Mouse (Mus musculus) mouse trophoblast stem cell (cell line): ENCODE data around the gene Sgsm3.

Source experiments
- in situ Hi-C, 2 experiments: fragments of 300-500 bp; cut with MseI, MboI; formaldehyde crosslinking; loops; 2 replicates in 1 of 2; 3 replicates in 1 of 2; pipeline ENCODE4 v1.15.1; 2025

Gene Sgsm3

DNA sequence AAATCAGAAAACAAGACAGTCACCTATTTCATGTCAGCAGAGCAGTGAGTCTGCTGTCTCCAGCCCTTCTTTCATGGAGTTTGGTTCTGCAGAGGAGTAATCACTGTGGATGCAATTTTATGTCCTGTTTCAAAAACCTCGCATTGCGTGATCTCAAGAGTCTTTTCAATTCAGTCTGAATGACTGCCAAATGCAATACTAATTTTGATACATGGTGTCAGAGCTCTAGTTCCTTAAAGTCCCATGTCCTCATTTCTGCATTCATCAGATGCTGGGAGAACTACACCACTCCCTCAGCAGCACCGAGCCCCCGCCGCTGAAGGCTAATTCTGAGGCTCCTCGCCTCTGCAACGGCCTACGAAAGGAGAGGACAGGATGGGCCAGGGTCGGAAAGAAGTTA lies 46.3 kb downstream of the Sgsm3 start:
- in situ Hi-C loops: no loop called here

DNA sequence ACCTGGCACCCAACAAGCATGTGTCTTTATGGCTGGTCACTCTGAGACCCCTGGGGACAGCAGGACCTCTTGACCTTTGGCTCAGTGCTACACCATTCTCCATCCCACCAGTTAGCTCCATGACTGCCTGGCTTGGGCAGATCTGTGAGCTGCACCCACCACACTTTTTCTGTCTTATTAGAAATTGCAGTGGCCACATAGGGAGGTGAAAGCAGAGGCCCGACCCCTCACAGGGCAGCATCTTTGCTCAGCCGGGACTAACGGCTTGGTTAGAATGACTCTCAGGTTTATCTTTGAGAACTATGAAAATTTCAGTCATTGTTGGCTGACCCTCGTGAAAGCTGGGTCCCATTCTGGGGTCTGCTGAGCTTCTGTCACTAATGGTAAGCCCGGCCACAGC lies 49.3 kb downstream of the Sgsm3 start:
- in situ Hi-C loops: no loop called here

DNA sequence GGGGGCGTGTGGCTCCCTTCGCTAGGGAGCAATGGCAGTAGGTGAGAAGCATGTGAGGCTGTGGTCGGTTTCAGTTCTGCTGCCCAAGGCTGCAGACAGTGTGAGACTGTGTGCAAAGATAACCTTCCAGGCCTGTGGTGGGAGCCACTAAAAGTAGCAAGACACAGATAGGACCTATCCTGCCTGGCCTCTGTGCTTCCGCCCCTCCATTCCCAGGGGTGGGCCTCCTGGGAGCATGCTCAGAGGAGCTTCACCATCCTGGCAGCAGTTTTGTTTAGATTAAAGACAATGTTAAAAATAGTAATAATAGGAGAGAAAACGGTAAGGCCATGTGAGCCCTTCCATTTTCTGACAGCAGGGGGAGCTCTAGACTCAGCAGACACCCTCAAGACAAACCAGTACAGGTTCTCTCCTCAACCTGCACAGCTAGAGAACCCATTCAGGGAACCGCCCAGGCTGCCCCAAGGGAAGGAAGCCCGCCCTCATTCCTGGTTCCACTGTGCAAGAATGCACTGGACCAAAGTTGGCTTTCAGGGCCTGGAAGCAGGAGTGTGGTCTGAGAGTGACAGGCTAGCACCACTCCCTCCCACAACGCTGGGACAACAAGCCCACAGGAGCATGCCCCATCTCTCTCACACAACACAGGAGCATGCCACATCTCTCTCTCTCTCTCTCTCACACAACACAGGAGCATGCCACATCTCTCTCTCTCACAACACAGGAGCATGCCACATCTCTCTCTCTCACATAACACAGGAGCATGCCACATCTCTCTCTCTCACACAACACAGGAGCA lies 50.0 kb downstream of the Sgsm3 start:
- in situ Hi-C loops: no loop called here

DNA sequence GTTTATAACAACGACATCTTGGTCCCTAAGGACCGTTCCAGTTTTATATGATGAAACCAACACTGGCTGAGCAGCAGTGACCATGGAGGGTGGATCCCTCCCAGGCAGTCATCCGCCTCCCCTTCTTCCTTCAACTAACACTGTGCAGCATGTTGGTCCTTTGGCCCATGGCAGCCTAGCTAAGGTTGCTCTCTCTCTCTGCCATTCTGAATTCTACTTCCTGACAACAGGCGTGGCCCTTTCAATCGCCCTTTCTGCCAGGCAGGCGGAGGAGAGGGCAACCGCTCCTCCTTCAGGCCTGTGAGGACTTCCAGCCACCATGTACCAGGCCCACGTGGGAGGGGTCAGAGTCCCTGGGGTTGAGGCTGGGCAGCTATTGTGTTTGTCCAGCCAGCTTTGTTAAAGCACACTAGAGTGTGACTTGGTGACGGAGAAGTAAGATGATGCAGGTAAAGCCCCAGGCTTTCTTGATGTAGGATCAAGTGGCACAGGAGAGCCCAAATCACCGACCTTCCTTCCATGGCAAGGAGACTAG lies 53.4 kb downstream of the Sgsm3 start:
- in situ Hi-C loops: no loop called here

GRCm38 (mm10) chr15:81031611-81032010 lies 54.0 kb downstream of the Sgsm3 start:
- in situ Hi-C loops: no loop called here

DNA sequence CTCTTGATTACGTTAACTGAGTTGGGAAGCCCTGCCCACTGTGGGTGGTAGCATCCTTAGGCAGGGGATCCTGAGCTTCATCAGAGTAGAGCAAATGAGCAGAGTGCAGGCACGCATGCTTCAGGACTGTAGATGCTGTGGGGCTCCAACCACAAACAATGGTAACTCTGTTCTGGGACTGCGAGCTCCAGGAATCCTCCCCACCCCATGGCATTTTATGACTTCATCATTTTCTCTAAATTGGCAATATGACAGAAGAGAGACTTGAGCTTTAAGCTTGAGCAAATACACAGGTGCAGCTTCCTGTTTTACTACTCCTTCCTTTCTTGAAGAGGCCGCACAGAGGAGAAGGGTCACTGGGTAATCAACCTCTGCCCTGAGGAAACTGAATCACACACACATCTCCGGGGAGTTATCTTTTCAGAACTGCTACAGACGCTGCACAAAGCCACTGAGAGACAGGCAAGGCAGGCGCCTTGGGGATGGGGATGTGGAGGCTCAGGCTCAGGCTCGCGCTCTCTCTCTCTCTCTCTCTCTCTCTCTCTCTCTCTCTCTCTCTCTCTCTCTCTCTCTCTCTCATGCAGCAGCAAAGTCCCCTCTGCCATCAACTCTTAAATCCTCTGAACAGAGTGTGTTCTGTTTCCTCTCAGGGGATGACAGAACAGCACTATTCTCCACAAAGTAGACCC lies 55.5 kb downstream of the Sgsm3 start:
- in situ Hi-C loops: no loop called here

GRCm38 (mm10) chr15:81034119-81034518 lies 56.6 kb downstream of the Sgsm3 start:
- in situ Hi-C loops: no loop called here

DNA sequence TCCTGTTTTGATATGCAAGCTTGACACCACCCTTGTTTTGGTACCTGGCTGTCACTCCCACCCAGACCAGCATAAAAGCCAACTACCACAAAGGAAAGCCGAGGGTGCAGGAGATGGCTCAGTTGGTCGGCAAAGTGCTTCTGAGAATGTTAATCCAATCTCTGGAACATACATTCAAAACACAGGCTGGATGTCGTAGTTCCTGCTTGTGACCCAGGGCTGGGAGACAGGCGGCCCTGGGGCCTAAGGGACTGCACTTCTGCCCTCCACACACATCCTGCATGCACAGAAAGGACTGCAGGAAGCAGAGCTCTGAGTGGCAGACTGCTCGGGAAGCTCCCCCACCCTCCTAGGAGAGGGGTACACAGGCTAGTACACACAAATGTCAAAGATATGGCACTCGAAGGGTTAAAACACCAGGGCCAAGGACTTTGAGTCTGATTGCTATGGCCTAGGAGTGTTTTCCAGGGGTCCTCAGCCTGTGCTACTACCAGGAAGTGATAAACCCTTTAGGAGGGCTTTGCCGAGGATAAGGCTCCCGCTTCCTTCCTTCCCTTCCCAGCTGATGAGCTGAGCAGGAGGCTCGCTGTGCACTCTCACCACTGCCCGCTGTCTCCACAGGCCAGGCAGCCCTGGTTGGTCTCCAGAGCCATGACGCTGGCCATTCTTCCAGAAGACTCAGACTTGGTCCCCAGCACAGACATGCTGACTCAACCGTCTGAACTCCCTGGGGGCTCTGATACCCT lies 58.0 kb downstream of the Sgsm3 start:
- in situ Hi-C loops: no loop called here

GRCm38 (mm10) chr15:81038419-81038818 lies 60.9 kb downstream of the Sgsm3 start:
- in situ Hi-C loops: no loop called here

GRCm38 (mm10) chr15:81041767-81042166 lies 64.2 kb downstream of the Sgsm3 start:
- in situ Hi-C loops: no loop called here

DNA sequence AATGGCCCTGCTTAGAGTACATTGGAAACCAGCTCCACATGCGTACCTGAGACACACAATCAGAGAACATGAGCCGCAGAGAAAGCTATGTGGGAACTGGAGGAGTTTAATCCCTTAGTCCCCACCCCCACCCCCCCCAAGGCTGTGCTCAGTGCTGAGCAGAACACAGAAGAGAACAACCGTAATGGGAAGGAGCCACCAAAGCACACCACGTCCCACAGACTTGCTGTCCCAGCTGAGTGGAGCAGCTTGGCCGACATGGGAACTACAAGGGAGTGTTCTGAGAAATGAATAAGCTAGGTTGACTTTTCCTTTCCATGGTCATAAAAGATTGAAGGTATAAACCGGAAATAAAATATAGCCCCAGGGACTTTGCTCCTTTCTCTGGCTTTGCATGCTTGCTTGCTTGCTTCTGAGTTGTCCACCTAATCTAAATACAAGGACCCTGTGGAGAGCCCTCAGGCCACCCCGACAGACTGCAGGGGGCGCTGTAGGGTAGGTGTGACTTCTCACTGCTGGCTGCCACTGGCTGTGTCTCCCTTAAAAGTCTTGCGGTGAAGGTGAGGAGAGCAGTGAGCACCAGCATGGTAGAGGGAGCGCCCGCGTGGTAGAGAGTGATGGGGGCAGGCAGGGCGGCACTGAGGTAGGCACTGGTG lies 64.8 kb downstream of the Sgsm3 start:
- in situ Hi-C loops: no loop called here

GRCm38 (mm10) chr15:81044446-81044845 lies 66.9 kb downstream of the Sgsm3 start:
- in situ Hi-C loops: no loop called here

DNA sequence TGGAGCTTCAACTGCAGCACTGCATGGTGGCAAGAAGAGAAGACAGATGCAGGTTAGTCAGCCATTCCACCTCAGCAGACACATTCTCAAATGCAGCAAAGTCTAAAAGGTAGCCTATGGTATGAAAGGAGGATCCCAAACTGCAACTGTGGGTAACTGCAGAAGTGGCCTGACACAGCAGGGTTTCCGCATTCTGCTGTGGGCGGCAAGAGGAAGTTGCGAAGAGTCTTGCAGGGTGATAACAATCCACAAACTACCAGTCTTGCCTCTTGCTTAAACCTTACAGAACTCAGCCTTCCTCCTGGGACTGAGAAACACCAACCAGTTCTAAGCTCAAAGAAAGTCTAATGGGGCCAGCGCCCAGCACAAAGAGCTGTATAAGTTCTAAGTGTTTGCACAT lies 67.8 kb downstream of the Sgsm3 start:
- in situ Hi-C loops: no loop called here

DNA sequence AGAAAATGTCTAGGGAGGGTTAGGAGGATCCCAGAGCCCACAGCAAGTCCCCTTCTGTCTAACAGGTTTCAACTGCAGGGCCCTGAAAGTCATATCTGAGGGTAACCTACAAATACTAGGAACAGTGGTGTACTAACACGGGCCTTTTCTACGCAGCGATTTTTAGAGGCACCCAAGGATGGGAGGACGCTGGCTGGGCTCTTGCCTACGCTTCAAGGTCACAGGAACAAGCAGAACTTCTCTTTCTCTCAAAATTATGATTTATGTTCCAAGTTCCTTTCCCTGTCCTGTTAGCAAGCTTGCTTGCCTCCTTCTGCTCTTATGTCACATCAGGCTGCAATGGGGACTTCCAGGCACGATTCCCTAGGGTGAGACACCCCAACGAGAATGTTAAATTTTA lies 68.5 kb downstream of the Sgsm3 start:
- in situ Hi-C loops: no loop called here

DNA sequence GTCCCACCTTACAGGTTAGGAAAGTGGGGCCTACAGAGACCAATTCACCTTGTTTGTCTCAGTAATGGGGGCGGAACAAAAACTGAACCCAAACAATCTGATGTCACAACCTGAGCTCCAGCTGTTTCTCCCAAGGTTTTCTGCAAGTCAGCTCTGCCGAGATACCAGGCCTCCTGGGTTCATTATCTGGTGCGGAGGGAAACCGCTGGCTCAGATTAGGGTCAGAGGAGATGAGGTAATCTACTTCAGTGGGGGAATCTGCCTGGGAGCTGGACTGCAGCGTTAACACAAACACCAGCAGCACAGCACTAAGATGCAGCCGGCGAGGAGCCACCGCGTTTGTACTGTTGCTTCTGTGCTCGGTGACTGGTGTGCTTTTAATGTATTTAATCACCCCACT lies 69.9 kb downstream of the Sgsm3 start:
- in situ Hi-C loops: no loop called here

DNA sequence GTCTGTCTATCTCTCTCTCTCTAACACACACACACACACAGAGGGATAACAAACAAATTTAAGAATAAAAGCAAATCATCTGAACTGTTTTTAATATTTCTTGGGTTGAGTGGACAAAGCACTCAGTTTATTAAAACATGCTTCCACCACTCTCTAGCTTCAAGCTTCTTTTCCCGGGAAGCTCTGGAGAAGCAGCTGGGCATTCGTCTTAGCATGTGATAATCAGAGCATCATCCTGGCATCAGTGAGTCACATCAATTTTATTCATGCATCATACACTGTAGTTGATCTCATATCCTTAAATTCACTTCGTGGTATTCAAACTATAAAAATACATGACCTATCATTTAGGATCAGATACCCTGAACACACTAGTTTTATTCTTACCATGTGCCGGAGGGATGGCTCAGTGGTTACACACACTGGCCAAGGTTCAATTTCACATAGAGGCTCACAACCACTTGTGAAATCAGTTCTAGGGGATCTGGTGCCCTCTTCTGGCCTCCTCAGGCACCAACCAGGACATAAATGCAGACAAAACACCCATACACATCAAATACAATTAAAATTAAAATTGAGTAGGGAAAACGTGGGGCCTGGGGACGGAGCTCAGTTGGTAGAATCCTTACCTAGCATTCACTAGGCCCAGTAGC lies 72.0 kb downstream of the Sgsm3 start:
- in situ Hi-C loops: no loop called here

- in situ Hi-C loops: no loop called here
Observed at GRCm38 (mm10) chr15:81050488-81050887, 72.9 kb downstream of the Sgsm3 start.

DNA sequence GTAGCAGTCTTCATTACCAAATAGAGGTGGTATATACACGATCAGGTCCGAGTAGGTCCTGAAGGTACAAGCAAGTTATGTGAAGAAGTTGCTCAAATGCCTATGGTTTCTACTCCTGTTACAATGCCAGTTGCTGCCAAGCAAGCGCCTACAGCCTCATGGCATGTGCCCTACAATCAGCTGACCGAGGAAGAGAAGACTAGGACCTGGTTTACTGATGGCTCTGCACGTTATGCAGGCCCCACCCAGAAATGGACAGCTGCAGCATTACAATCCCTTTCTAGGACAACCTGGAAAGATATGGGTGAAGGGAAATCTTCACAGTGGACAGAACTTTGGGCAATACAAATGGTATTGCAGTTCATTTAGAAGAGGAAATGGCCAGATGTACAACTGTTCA lies 74.9 kb downstream of the Sgsm3 start:
- in situ Hi-C loops: no loop called here

- in situ Hi-C loops: no loop called here
Observed at GRCm38 (mm10) chr15:81055488-81055887, 77.9 kb downstream of the Sgsm3 start.

GRCm38 (mm10) chr15:81057736-81058135 lies 80.2 kb downstream of the Sgsm3 start:
- in situ Hi-C loops: no loop called here

GRCm38 (mm10) chr15:81060975-81061374 lies 83.4 kb downstream of the Sgsm3 start:
- in situ Hi-C loops: no loop called here
